Mouse (Mus musculus) mammary gland, adult 2 months (tissue): Measurements from ENCODE around the gene Tppp3. TPM values are rescaled to one million over a fixed set of nuclear protein-coding genes. Genes with fewer than 3 reads are reported as not detected.

ENCODE experiments used
- polyA plus RNA-seq: library from polyadenylated mRNA; depleted of rRNA; stranded (reverse); fragments of >200 nt; gene quantifications from 2 replicates; pipeline ENCODE4 v1.2.3, GENCODE M21; 2012; ENCODE audit warnings: low replicate concordance; rRNA removed

Tppp3 gene
- 150 and 216 TPM in 2 replicates for polyA plus RNA-seq

DNA sequence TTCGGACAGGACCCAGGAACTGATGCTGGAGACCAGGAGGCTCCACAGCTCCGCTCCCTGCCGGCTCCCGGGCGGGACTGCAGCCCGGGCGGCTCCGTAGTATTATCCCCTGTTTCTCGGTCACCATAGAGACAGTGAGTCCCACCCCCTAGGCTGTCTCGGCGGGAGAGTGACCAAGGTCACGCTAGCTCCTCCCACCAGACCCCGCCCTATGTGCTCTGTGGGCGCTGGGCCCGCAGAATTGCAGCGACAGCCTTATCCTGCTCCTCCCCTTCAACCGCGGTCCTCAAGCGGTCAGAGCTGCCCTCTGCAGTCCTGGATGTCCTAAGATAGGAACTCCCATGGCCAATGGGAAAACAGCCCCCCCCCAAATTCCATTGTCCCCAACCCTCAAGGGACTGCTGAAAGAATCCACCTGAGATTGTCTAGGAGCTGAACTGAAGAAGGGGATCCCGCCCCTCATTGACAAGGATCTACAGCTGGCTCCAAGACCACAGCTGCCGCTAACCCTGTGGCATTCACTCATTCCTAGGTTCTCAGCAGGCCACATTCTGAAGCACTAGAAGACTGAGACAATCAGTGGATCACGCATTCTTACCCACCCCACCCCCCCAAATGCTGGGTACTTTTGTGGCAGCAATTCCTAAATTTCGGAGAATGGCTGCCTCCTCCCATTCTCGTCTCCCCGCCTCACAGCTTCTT lies at the start of gene Tppp3:
Tppp3 (minus strand) TSS at position 213 of the 702 bp plus-strand sequence.

GRCm38 (mm10) chr8:105518436-105519313 lies 47.3 kb upstream of the Tppp3 start, which contains the start of gene Hsd11b2:
Hsd11b2 (plus strand) TSS chr8:105518755.

DNA sequence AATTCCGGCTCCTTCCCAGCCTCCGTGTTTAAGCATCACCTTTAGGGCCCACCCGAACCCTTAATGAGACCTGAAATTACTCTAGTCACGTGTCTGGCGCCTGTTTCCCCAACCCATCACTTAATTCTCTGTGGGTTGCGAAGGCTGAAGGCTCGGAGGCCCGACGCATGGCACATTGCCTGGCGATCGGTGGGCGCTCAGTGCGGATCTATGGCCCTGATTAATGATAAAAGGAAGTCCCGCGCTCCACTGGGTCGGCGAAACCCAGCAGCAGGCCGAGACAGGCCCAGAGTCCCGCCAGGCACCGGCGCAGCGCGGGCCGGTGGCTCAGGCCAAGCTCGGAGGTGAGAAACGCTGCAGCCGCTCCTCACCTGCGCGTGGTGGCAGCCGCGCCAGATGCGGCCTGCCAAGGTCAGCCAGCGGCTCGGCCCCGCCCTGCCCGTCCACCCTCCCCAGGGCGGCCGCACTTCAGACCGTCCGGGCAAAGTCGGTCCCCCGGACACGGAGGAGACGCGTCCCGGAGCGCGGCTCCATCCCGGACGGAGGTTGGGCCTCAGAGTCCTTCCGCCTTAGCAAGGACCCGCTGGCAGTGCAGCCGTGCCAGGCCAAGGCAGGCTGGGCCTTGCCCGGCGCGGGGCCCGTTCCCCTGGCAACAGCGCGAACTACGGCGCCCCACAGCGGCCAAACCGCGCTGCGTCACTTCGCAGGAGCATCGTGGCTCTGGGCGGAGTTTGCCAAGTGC lies 25.3 kb upstream of the Tppp3 start, which contains the start of gene Zdhhc1:
Zdhhc1 (minus strand) TSS at position 464 of the 742 bp plus-strand sequence.

Other genes starting within 250 kb of the Tppp3 start
- gene D230025D16Rik, start 246.4 kb downstream of the Tppp3 start, polyA plus RNA-seq, result 21.3 and 32.9 TPM in 2 replicates
- 20.0 and 42.4 TPM in 2 replicates for gene B3gnt9, start 216.4 kb downstream of the Tppp3 start, polyA plus RNA-seq
- 14.7 and 29.5 TPM in 2 replicates for gene Tradd, start 206.9 kb downstream of the Tppp3 start, polyA plus RNA-seq
- gene Fbxl8, start 206.9 kb downstream of the Tppp3 start, polyA plus RNA-seq, result 13.6 and 27.9 TPM in 2 replicates
- gene Hsf4, start 201.7 kb downstream of the Tppp3 start, polyA plus RNA-seq, result 5.7 and 7.1 TPM in 2 replicates
- gene Nol3, start 195.4 kb downstream of the Tppp3 start, polyA plus RNA-seq, result 10.8 and 11.1 TPM in 2 replicates
- 4.1 and 4.6 TPM in 2 replicates for gene 4931428F04Rik, start 181.7 kb downstream of the Tppp3 start, polyA plus RNA-seq
- 12.2 and 13.7 TPM in 2 replicates for gene Exoc3l, start 175.4 kb downstream of the Tppp3 start, polyA plus RNA-seq
- gene E2f4, start 173.9 kb downstream of the Tppp3 start, polyA plus RNA-seq, result 138 and 144 TPM in 2 replicates
- 21.8 and 24.6 TPM in 2 replicates for gene Elmo3, start 165.9 kb downstream of the Tppp3 start, polyA plus RNA-seq
- 9.4 and 10.4 TPM in 2 replicates for gene Lrrc29, start 145.2 kb downstream of the Tppp3 start, polyA plus RNA-seq
- gene Tmem208, start 145.2 kb downstream of the Tppp3 start, polyA plus RNA-seq, result 90.7 and 97.1 TPM in 2 replicates
- gene Fhod1, start 123.6 kb downstream of the Tppp3 start, polyA plus RNA-seq, result 32.0 and 32.7 TPM in 2 replicates
- gene Slc9a5, start 122.7 kb downstream of the Tppp3 start, polyA plus RNA-seq, result 5.3 TPM in 2 replicates
- 0.96 and 1.4 TPM in 2 replicates for gene Plekhg4, start 98.3 kb downstream of the Tppp3 start, polyA plus RNA-seq
- gene Kctd19, start 58.0 kb downstream of the Tppp3 start, polyA plus RNA-seq, result 0.22 and 0.29 TPM in 2 replicates
- gene Lrrc36, start 58.0 kb downstream of the Tppp3 start, polyA plus RNA-seq, result 1.2 and 2.4 TPM in 2 replicates
- 57.4 and 64.6 TPM in 2 replicates for gene Zdhhc1, start 25.4 kb upstream of the Tppp3 start, polyA plus RNA-seq
- gene Hsd11b2, start 47.2 kb upstream of the Tppp3 start, polyA plus RNA-seq, result 0.89 and 1.1 TPM in 2 replicates
- 97.3 and 171 TPM in 2 replicates for gene Atp6v0d1, start 94.5 kb upstream of the Tppp3 start, polyA plus RNA-seq
- 27.0 and 36.9 TPM in 2 replicates for gene Ripor1, start 133.7 kb upstream of the Tppp3 start, polyA plus RNA-seq
- gene Ctcf, start 165.0 kb upstream of the Tppp3 start, polyA plus RNA-seq, result 11.3 and 19.0 TPM in 2 replicates
- 0.39 TPM in 1 of 2 replicates, not detected in the other for gene Agrp, start 165.9 kb upstream of the Tppp3 start, polyA plus RNA-seq
- 13.1 and 40.2 TPM in 2 replicates for gene Carmil2, start 214.7 kb upstream of the Tppp3 start, polyA plus RNA-seq
- gene Acd, start 229.6 kb upstream of the Tppp3 start, polyA plus RNA-seq, result 55.9 TPM in 2 replicates
- gene Pard6a, start 229.6 kb upstream of the Tppp3 start, polyA plus RNA-seq, result 19.0 and 20.4 TPM in 2 replicates
- gene 4933405L10Rik, start 236.1 kb upstream of the Tppp3 start, polyA plus RNA-seq, result 0.12 TPM in 1 of 2 replicates, not detected in the other
- gene Enkd1, start 236.7 kb upstream of the Tppp3 start, polyA plus RNA-seq, result 5.1 and 10.4 TPM in 2 replicates